Mouse (Mus musculus) central nervous system, embryonic 14 days (tissue): ENCODE results near the gene Wrnip1. TPM values are rescaled to one million over a fixed set of nuclear protein-coding genes. Genes with fewer than 3 reads are reported as not detected.

Source experiments
- polyA plus RNA-seq: library from polyadenylated mRNA; depleted of rRNA; stranded (reverse); fragments of >200 nt; gene quantifications from 2 replicates; pipeline ENCODE4 v1.2.3, GENCODE M21; 2012; rRNA removed

Wrnip1 gene
- 58.0 and 60.3 TPM in 2 replicates for polyA plus RNA-seq

GRCm38 (mm10) chr13:32801693-32802221 lies at the start of gene Wrnip1:
Gene Wrnip1 (plus strand): TSS chr13:32802038.

GRCm38 (mm10) chr13:32783816-32784215 lies 18.0 kb upstream of the Wrnip1 start, which contains the start of gene Mylk4:
Gene Mylk4 (minus strand): TSS chr13:32783954.

GRCm38 (mm10) chr13:32802259-32803081 lies 632 bp downstream of the Wrnip1 start, which contains the start of gene D930007J09Rik:
Gene D930007J09Rik (minus strand): TSS chr13:32802849.

GRCm38 (mm10) chr13:32850668-32851404 lies 49.0 kb downstream of the Wrnip1 start, which contains the start of gene Serpinb1a:
Gene Serpinb1a (minus strand): TSS chr13:32851185.

Other genes starting within 250 kb of the Wrnip1 start
- 0.31 and 2.7 TPM in 2 replicates for gene Mylk4, start 18.1 kb upstream of the Wrnip1 start, polyA plus RNA-seq
- 0.61 and 1.2 TPM in 2 replicates for gene D930007J09Rik, start 811 bp downstream of the Wrnip1 start, polyA plus RNA-seq
- gene Serpinb1a, start 49.1 kb downstream of the Wrnip1 start, polyA plus RNA-seq, result 1.4 and 2.2 TPM in 2 replicates
- 0.05 TPM in 1 of 2 replicates, not detected in the other for gene Serpinb1c, start 96.2 kb downstream of the Wrnip1 start, polyA plus RNA-seq
- gene Serpinb6b, start 163.2 kb downstream of the Wrnip1 start, polyA plus RNA-seq, result 1.4 TPM in 2 replicates
- 1.2 and 1.9 TPM in 2 replicates for gene Serpinb9, start 201.2 kb downstream of the Wrnip1 start, polyA plus RNA-seq
- 0.21 and 0.22 TPM in 2 replicates for gene Serpinb9b, start 225.4 kb downstream of the Wrnip1 start, polyA plus RNA-seq